19 mouse cellular contexts compared by ENCODE assay signal in genomic region chr3:60481740-60482399, GRCm38 (mm10). TPM values are rescaled to one million over a fixed set of nuclear protein-coding genes. Genes with fewer than 3 reads are reported as not detected.
A peak's percentile ranks its signal among the peaks of the same experiment; 100 is the strongest.
DNase-seq lines count a peak whose midpoint lies in the region; ATAC-seq lines count a peak whose summit lies in the region.
"Had no signal": no experiment of that assay in that cellular context is flagged by ENCODE, and none has a peak within 500 bp of the region (broad histone marks: within the 10 kb centered on the region; RNA-seq: fewer than 3 reads in every experiment).

No protein-coding gene starts in this region.

- H3K4me3 ChIP-seq in macrophage (ENCODE audit: inconsistent target): no peak overlapping the region
- H3K4me3 ChIP-seq in hindbrain, embryonic 10.5 days: no peak overlapping the region
- H3K4me3 ChIP-seq: heart, embryonic 10.5 days; limb, embryonic 13.5 days; neural tube, embryonic 15.5 days had no signal

- H3K9me3 ChIP-seq in hindbrain, embryonic 10.5 days: no peaks in the 10 kb centered on the region
- H3K9me3 ChIP-seq: G1E; heart, embryonic 10.5 days; limb, embryonic 13.5 days; neural tube, embryonic 15.5 days had no signal

- no peaks in the 10 kb centered on the region for H3K27me3 ChIP-seq in hindbrain, embryonic 10.5 days (ENCODE audit: insufficient read depth, poor library complexity, severe bottlenecking)
- H3K27me3 ChIP-seq: limb, embryonic 13.5 days; neural tube, embryonic 15.5 days had no signal

- no peaks in the 10 kb centered on the region for H3K4me1 ChIP-seq in hindbrain, embryonic 10.5 days (replicated peaks)
- H3K4me1 ChIP-seq: heart, embryonic 10.5 days; neural tube, embryonic 15.5 days had no signal

- DNase-seq in thymus, postnatal 0 days (ENCODE audit: low spot score): peak; percentile 74
- no peak for DNase-seq in thymus, adult 18-20 months
- peak; percentile 47 for DNase-seq in thymus, postnatal 25 days
- no peak for DNase-seq in hindbrain, embryonic 10.5 days (ENCODE audit: low spot score)
- DNase-seq in urinary bladder, postnatal 10 days (ENCODE audit: low spot score): no peak
- no peak for DNase-seq in left cerebral cortex, adult 8-10 months (ENCODE audit: low spot score in 2 of 2)
- DNase-seq: cerebellum, adult 8-10 months; forebrain, postnatal 0 days; gastrocnemius, postnatal 10 days; kidney, adult 2 months; kidney, postnatal 36 days; midbrain, embryonic 14.5 days had no signal

- no peaks in the 10 kb centered on the region for H3K36me3 ChIP-seq in macrophage (ENCODE audit: inconsistent target)
- H3K36me3 ChIP-seq in hindbrain, embryonic 10.5 days: no peaks in the 10 kb centered on the region
- H3K36me3 ChIP-seq: heart, embryonic 10.5 days; limb, embryonic 13.5 days; neural tube, embryonic 15.5 days had no signal

- peaks cover 100% of the 10 kb centered on the region for H3K79me2 ChIP-seq in macrophage (ENCODE audit: inconsistent target)

- WGBS in macrophage (ENCODE audit: missing documents): 14% methylated on average over 2 of the region's 2 CpGs
- WGBS in hindbrain, embryonic 10.5 days: 95% methylated on average over 2 of the region's 2 CpGs

- H3K27ac ChIP-seq in macrophage: peak overlapping the region; percentile 96
- no peak overlapping the region for H3K27ac ChIP-seq in hindbrain, embryonic 10.5 days
- H3K27ac ChIP-seq: heart, embryonic 10.5 days; limb, embryonic 13.5 days; neural tube, embryonic 15.5 days had no signal

- peak; percentile 57 for ATAC-seq in activated CD4-positive, CD25-positive, alpha-beta regulatory T cell, adult 4 months
- ATAC-seq: forebrain, postnatal 0 days; lung, postnatal 0 days had no signal

RNA-seq across cellular contexts. Expression of gene Mbnl1, which starts 9.2 kb away (rescaled TPM):
- polyA plus RNA-seq in thymus, postnatal 0 days (2015; fragmentation: Nextera tagmentation; extraction: Ambion mirVana): 224 and 235 TPM in 2 replicates
- polyA plus RNA-seq in activated CD4-positive, CD25-positive, alpha-beta regulatory T cell, adult 4 months (2017; shearing (Covaris generic)): 100 to 1,000 TPM; 667 to 875 TPM
- 1,000 to 10,000 TPM in 15 of 26 experiments, 100 to 1,000 TPM in 10, 10 to 100 TPM in 1; 83.6 to 1,534 (median 1,127) TPM for total RNA-seq in macrophage (2018; cell fraction: chromatin; rRNA removed)
- 100 to 1,000 TPM; 334 to 648 (median 462) TPM for total RNA-seq in macrophage (2018; cell fraction: cytosol; rRNA removed)
- total RNA-seq in macrophage (2018; cell fraction: nucleus; rRNA removed): 1,000 to 10,000 TPM in 11 of 26 experiments, 100 to 1,000 TPM in 15; 271 to 1,882 (median 927) TPM
- polyA plus RNA-seq in macrophage (2018): 311 to 412 TPM (median 370 TPM) in 3 replicates
- polyA plus RNA-seq in hindbrain, embryonic 10.5 days (2016; fragmentation: Nextera tagmentation; extraction: Ambion mirVana): 34.7 and 39.3 TPM in 2 replicates
- total RNA-seq in left cerebral cortex, adult 8-10 months (2022): 100 to 1,000 TPM; 155 to 163 (median 160) TPM

Comparison
In these comparisons a context has a peak if more than half of its experiments do, and no peak if none do; other contexts are left out.
1. DNase-seq: peak in thymus, postnatal 0 days (single experiment) and thymus, postnatal 25 days (single experiment); none in thymus, adult 18-20 months (0 of 2), hindbrain, embryonic 10.5 days (single experiment), urinary bladder, postnatal 10 days (single experiment) and left cerebral cortex, adult 8-10 months (0 of 2).